Mouse (Mus musculus): ENCODE data around the gene Mettl9. TPM values are rescaled to one million over a fixed set of nuclear protein-coding genes. Genes with fewer than 3 reads are reported as not detected.

The Mettl9 gene
- total RNA-seq (2014; fragmentation: Nextera tagmentation) (61.2 and 70.9 TPM in 2 replicates), total RNA-seq (2017) (84.7 and 90.8 TPM in 2 replicates), polyA plus RNA-seq (2012) (30.3 and 33.9 TPM in 2 replicates)

- Histone ChIP-seq H3K36me3 (replicated peaks) (peaks cover 13% of the 10 kb centered on the region), H3K27me3 (ENCODE audit: insufficient read depth, low read length) (no peaks in the 10 kb centered on the region), H3K4me3 (ENCODE audit: low read depth, low read length) (peak within 1 kb of the TSS; percentile 92), H3K4me1 (ENCODE audit: insufficient read depth, low read depth, low read length) (peaks cover 29% of the 10 kb centered on the region), H3K9me3 (replicated peaks) (no peaks in the 10 kb centered on the region)
- ATAC-seq (ENCODE audit: extremely low read depth, insufficient number of reproducible peaks, low FRiP score, poor library complexity, severe bottlenecking) = peak; percentile 93
- peak; percentile 97 for DNase-seq (ENCODE audit: low spot score)
- TF ChIP-seq CTCF (IDR thresholded peaks at IDR 0.05; ENCODE audit: low read depth, low read length) (no peak), GATA1 (IDR thresholded peaks at IDR 0.05; ENCODE audit: borderline replicate concordance, low read length) (no peak), POLR2AphosphoS5 (IDR thresholded peaks at IDR 0.05; ENCODE audit: insufficient replicate concordance, low read depth, low read length) (no peak), GATA2 (IDR thresholded peaks at IDR 0.05; ENCODE audit: borderline replicate concordance, low read depth, low read length) (no peak), TAL1 (conservative IDR thresholded peaks at IDR 0.05; ENCODE audit: low read depth, low read length) (no peak)
Observed at GRCm38 (mm10) chr7:121033856-121034652, at the start of gene Mettl9. TSS of gene Mettl9 (plus strand) at chr7:121034445.

- no peak for ATAC-seq (ENCODE audit: extremely low read depth, insufficient number of reproducible peaks, low FRiP score, poor library complexity, severe bottlenecking)
- Histone ChIP-seq H3K36me3 (replicated peaks) (no peaks in the 10 kb centered on the region), H3K4me3 (ENCODE audit: low read depth, low read length) (no peak overlapping the region), H3K27me3 (ENCODE audit: insufficient read depth, low read length) (peaks cover 27% of the 10 kb centered on the region), H3K4me1 (ENCODE audit: insufficient read depth, low read depth, low read length) (no peaks in the 10 kb centered on the region), H3K9me3 (replicated peaks) (peaks cover 3% of the 10 kb centered on the region; the same call in 1 of the 2 replicates)
- no peak for DNase-seq (ENCODE audit: low spot score)
- TF ChIP-seq GATA1 (IDR thresholded peaks at IDR 0.05; ENCODE audit: borderline replicate concordance, low read length) = no peak
- no peak for TF ChIP-seq CTCF (IDR thresholded peaks at IDR 0.05; ENCODE audit: low read depth, low read length)
- no peak for TF ChIP-seq POLR2AphosphoS5 (IDR thresholded peaks at IDR 0.05; ENCODE audit: insufficient replicate concordance, low read depth, low read length)
- no peak for TF ChIP-seq GATA2 (IDR thresholded peaks at IDR 0.05; ENCODE audit: borderline replicate concordance, low read depth, low read length)
Observed at GRCm38 (mm10) chr7:120991191-120991590, 43.1 kb upstream of the Mettl9 start.

GRCm38 (mm10) chr7:120999021-120999530 lies 35.2 kb upstream of the Mettl9 start:
- Histone ChIP-seq H3K9me3 (replicated peaks) (no peaks in the 10 kb centered on the region), H3K36me3 (replicated peaks) (no peaks in the 10 kb centered on the region), H3K27me3 (ENCODE audit: insufficient read depth, low read length) (peaks cover 17% of the 10 kb centered on the region), H3K4me3 (ENCODE audit: low read depth, low read length) (no peak overlapping the region), H3K4me1 (ENCODE audit: insufficient read depth, low read depth, low read length) (no peaks in the 10 kb centered on the region)
- ATAC-seq (ENCODE audit: extremely low read depth, insufficient number of reproducible peaks, low FRiP score, poor library complexity, severe bottlenecking) = no peak
- no peak for TF ChIP-seq CTCF (IDR thresholded peaks at IDR 0.05; ENCODE audit: low read depth, low read length)
- TF ChIP-seq POLR2AphosphoS5 (IDR thresholded peaks at IDR 0.05; ENCODE audit: insufficient replicate concordance, low read depth, low read length) = no peak
- no peak for TF ChIP-seq GATA2 (IDR thresholded peaks at IDR 0.05; ENCODE audit: borderline replicate concordance, low read depth, low read length)
- no peak for TF ChIP-seq GATA1 (IDR thresholded peaks at IDR 0.05; ENCODE audit: borderline replicate concordance, low read length)
- no peak for TF ChIP-seq TAL1 (conservative IDR thresholded peaks at IDR 0.05; ENCODE audit: low read depth, low read length)
- no peak for DNase-seq (ENCODE audit: low spot score)

GRCm38 (mm10) chr7:121000065-121000822 lies 34.0 kb upstream of the Mettl9 start:
- Histone ChIP-seq H3K4me1 (ENCODE audit: insufficient read depth, low read depth, low read length) (no peaks in the 10 kb centered on the region), H3K27me3 (ENCODE audit: insufficient read depth, low read length) (peaks cover 12% of the 10 kb centered on the region; the same call in 1 of the 2 replicates), H3K9me3 (replicated peaks) (no peaks in the 10 kb centered on the region), H3K36me3 (replicated peaks) (no peaks in the 10 kb centered on the region), H3K4me3 (ENCODE audit: low read depth, low read length) (no peak overlapping the region)
- no peak for DNase-seq (ENCODE audit: low spot score)
- TF ChIP-seq POLR2AphosphoS5 (IDR thresholded peaks at IDR 0.05; ENCODE audit: insufficient replicate concordance, low read depth, low read length) = no peak
- TF ChIP-seq TAL1 (conservative IDR thresholded peaks at IDR 0.05; ENCODE audit: low read depth, low read length) = no peak
- no peak for TF ChIP-seq GATA1 (IDR thresholded peaks at IDR 0.05; ENCODE audit: borderline replicate concordance, low read length)
- TF ChIP-seq GATA2 (IDR thresholded peaks at IDR 0.05; ENCODE audit: borderline replicate concordance, low read depth, low read length) = no peak
- no peak for TF ChIP-seq CTCF (IDR thresholded peaks at IDR 0.05; ENCODE audit: low read depth, low read length)
- ATAC-seq (ENCODE audit: extremely low read depth, insufficient number of reproducible peaks, low FRiP score, poor library complexity, severe bottlenecking) = no peak

DNA sequence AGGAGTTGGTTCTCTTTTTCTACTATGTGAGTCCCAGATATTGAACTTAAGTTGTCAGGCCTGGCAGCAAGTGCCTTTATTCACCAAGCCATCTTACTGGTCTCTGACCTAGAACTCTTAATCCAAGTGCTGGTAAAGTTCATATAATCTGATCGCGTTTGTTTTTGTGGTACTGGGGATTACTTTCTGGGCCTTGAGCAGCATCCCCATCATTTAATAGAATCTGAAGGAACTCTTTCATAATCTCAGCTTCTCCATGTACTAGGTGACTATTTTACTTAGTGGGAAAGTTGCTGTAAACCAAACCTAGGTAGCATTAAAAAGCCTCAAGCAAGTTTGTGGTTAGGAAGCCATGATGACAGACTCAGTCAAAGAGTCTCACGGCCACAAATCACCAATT lies 32.4 kb upstream of the Mettl9 start:
- Histone ChIP-seq H3K36me3 (replicated peaks) (no peaks in the 10 kb centered on the region), H3K4me3 (ENCODE audit: low read depth, low read length) (no peak overlapping the region), H3K27me3 (ENCODE audit: insufficient read depth, low read length) (peaks cover 18% of the 10 kb centered on the region), H3K9me3 (replicated peaks) (no peaks in the 10 kb centered on the region), H3K4me1 (ENCODE audit: insufficient read depth, low read depth, low read length) (no peaks in the 10 kb centered on the region)
- TF ChIP-seq CTCF (IDR thresholded peaks at IDR 0.05; ENCODE audit: low read depth, low read length) (no peak), GATA2 (IDR thresholded peaks at IDR 0.05; ENCODE audit: borderline replicate concordance, low read depth, low read length) (no peak), POLR2AphosphoS5 (IDR thresholded peaks at IDR 0.05; ENCODE audit: insufficient replicate concordance, low read depth, low read length) (no peak), TAL1 (conservative IDR thresholded peaks at IDR 0.05; ENCODE audit: low read depth, low read length) (no peak), GATA1 (IDR thresholded peaks at IDR 0.05; ENCODE audit: borderline replicate concordance, low read length) (no peak)
- DNase-seq (ENCODE audit: low spot score) (no peak), ATAC-seq (ENCODE audit: extremely low read depth, insufficient number of reproducible peaks, low FRiP score, poor library complexity, severe bottlenecking) (no peak)

Measured in G1E (cell line).